Mouse (Mus musculus) hindbrain, postnatal 0 days (tissue): ENCODE data around the gene Rab3ip. TPM values are rescaled to one million over a fixed set of nuclear protein-coding genes. Genes with fewer than 3 reads are reported as not detected.

Source experiments
- ATAC-seq: fragments of 200-750 bp; cut with Nextera tagmentation; 2 replicates; pipeline ENCODE4 v1.8.0; 2017; ENCODE audit warnings: mild to moderate bottlenecking, moderate TSS enrichment, moderate library complexity
- DNase-seq: peaks from one replicate; pipeline ENCODE4 v3.0.0-alpha.2; 2015; ENCODE audit warnings: low spot score
- H3K27ac ChIP-seq: fragments of 300-500 bp; sonication (generic); 2 replicates; pipeline ENCODE4 v1.5.1; 2014; ENCODE audit warnings: mild to moderate bottlenecking
- H3K27me3 ChIP-seq: fragments of 300-500 bp; sonication (generic); 2 replicates; pipeline ENCODE4 v1.6.1; 2014; ENCODE audit warnings: low read length, mixed read lengths; ENCODE audit not compliant: insufficient read depth
- H3K36me3 ChIP-seq: fragments of 300-500 bp; sonication (generic); 2 replicates; pipeline ENCODE4 v1.6.1; 2014; ENCODE audit warnings: low read length, mixed read lengths; ENCODE audit not compliant: insufficient read depth
- H3K4me1 ChIP-seq: fragments of 300-500 bp; sonication (generic); 2 replicates; pipeline ENCODE4 v1.6.1; 2014; ENCODE audit warnings: antibody characterized with exemption, low read length, mixed read lengths; ENCODE audit not compliant: insufficient read depth
- H3K4me2 ChIP-seq: fragments of 300-500 bp; sonication (generic); 2 replicates; pipeline ENCODE4 v1.6.1; 2014; ENCODE audit warnings: low read depth, mild to moderate bottlenecking, low read length, moderate library complexity, mixed read lengths
- H3K4me3 ChIP-seq: fragments of 300-500 bp; sonication (generic); 2 replicates; pipeline ENCODE4 v1.5.1; 2014; ENCODE audit warnings: low read length
- H3K9ac ChIP-seq: fragments of 300-500 bp; sonication (generic); replicated peaks from 2 replicates; pipeline ENCODE4 v1.6.1; 2014; ENCODE audit warnings: mild to moderate bottlenecking, low read length, moderate library complexity, mixed read lengths
- H3K9me3 ChIP-seq: fragments of 300-500 bp; sonication (generic); 2 replicates; pipeline ENCODE4 v1.6.1; 2016; ENCODE audit warnings: low read length, mixed read lengths
- CTCF ChIP-seq: IDR thresholded peaks from 2 replicates; pipeline ENCODE4 v1.5.1; 2016; ENCODE audit warnings: antibody characterized with exemption, control low read depth, low read depth
- WGBS: fragments of 180-500 bp; shearing (Covaris S2); extraction: QIAGEN DNeasy Blood & Tissue Kit; methylation state at CpG from one replicate; pipeline ENCODE4 v1.1.7; 2014; 5-methylcytosine and 5-hydroxymethylcytosine counted together
- polyA plus RNA-seq: library from polyadenylated mRNA; unstranded; fragments of >200 nt; fragmentation: Nextera tagmentation; extraction: Ambion mirVana; gene quantifications from 2 replicates; pipeline ENCODE4 v1.2.1, GENCODE M21; 2015
- total RNA-seq: library from RNA; depleted of rRNA; stranded (reverse); fragments of >200 nt; gene quantifications from 2 replicates; pipeline ENCODE4 v1.2.3, GENCODE M21; 2014

Gene Rab3ip
- total and polyA plus RNA-seq, 2 experiments from 2014 or later, result 38.7 to 134 TPM

DNA sequence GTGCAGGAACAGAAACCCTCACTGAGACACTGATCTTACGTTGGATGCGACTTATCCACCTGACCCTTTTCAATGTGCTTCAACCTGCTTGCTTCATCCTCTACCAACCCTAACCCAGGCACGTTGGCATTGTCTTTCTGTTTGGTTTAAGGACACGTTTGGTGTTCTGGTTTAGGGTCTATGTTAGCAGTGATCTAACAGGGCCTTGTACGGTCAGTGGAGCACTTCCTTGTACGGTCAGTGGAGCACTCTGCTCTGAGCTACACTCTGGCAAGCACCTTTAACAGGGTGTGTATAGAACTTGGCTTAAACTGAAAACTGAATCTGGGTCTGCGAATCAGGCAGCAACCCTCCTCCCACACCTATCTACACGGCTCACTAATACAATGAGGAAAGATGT, 35.3 kb downstream of the Rab3ip start:
- Histone ChIP-seq H3K36me3 (peaks cover 9% of the 10 kb centered on the region; the same call in 1 of the 2 replicates), H3K27ac (no peak overlapping the region), H3K9me3 (no peaks in the 10 kb centered on the region), H3K4me1 (no peaks in the 10 kb centered on the region), H3K4me2 (no peak overlapping the region), H3K9ac (no peak overlapping the region), H3K4me3 (no peak overlapping the region), H3K27me3 (no peaks in the 10 kb centered on the region)
- DNase-seq (no peak), ATAC-seq (no peak)
- 96% methylated on average over 8 of the region's 8 CpGs for WGBS
- TF ChIP-seq CTCF, result no peak

DNA sequence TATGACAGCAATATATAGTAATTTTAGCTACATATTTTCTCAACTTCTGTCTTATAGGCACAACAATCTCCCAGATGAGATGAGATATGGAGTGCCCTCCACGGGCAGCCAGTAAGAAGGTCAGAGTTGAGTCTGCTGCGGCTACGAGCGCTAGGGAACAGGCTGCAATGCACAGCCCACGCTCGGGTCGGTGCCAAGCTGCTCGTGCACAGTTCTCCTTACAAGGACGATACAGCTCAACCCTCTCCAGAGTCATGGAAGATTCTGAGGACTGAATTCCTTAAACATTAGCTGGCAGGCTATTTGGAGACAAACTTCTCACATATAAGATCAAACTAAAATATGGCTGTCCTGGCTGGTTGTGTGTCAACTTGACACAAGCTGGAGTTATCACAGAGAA, 36.0 kb downstream of the Rab3ip start:
- Histone ChIP-seq H3K4me1 (no peaks in the 10 kb centered on the region), H3K27me3 (no peaks in the 10 kb centered on the region), H3K4me3 (no peak overlapping the region), H3K36me3 (peaks cover 16% of the 10 kb centered on the region; the same call in 1 of the 2 replicates), H3K9me3 (no peaks in the 10 kb centered on the region), H3K9ac (no peak overlapping the region), H3K4me2 (no peak overlapping the region), H3K27ac (no peak overlapping the region)
- no peak for DNase-seq
- TF ChIP-seq CTCF, result no peak
- ATAC-seq, result no peak
- 86% methylated on average over 9 of the region's 9 CpGs for WGBS

DNA sequence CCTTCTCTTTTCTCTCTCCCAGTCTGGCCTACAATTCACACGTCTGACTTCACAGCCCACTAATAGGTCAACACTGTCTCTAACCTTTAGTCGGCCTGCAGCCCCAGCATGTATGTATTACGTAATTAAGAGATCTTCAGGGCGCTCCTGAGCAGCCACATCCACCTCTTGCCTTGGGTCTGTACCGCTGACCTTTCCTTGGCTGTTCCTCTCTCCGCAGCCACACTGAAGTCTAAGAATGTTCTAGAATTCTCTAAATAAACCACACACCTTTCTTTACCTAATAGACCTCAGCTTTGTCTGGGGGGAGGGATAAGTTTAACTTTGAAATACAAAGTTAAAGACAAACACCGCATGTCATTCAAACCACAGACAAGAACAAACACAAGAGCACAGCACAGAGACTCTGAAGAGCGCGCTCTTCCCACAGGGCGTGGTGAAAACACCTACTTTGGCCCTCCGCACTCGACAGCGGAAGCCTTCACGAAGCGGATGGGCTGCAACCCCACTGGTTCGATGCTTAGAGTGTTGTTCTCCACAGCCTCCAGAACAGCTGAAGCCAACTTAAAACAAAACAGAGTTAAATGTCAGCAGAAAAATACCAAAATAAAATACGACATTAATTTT, 36.8 kb downstream of the Rab3ip start:
- no peak for TF ChIP-seq CTCF
- Histone ChIP-seq H3K36me3 (peaks cover 16% of the 10 kb centered on the region; the same call in 1 of the 2 replicates), H3K27ac (no peak overlapping the region), H3K9ac (no peak overlapping the region), H3K4me3 (no peak overlapping the region), H3K27me3 (no peaks in the 10 kb centered on the region), H3K4me1 (no peaks in the 10 kb centered on the region), H3K4me2 (no peak overlapping the region), H3K9me3 (no peaks in the 10 kb centered on the region)
- DNase-seq (no peak), ATAC-seq (no peak)
- whole genome bisulfite sequencing, result 94% methylated on average over 17 of the region's 17 CpGs

DNA sequence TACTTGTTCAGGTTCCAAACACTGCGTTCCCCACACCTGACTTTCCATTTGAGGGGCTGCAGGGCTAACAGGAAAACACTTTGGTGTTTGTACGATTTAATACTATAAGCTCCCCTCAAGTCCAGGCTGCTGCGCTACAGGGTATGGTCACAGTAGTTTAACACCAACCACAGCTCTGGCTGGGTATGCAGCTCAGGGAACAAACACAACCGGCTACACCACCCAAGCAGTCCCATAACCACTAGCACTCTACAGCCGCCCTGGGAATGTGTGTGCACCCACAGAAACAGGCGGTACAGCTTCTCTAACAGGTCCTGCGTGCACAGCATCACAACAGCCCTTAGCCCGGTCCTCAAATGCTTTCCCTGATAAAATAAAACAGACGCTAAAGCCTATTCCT, 37.7 kb downstream of the Rab3ip start:
- Histone ChIP-seq H3K27me3 (no peaks in the 10 kb centered on the region), H3K36me3 (peaks cover 20% of the 10 kb centered on the region), H3K4me1 (no peaks in the 10 kb centered on the region), H3K9me3 (no peaks in the 10 kb centered on the region), H3K4me2 (no peak overlapping the region), H3K4me3 (no peak overlapping the region), H3K9ac (no peak overlapping the region), H3K27ac (no peak overlapping the region)
- no peak for TF ChIP-seq CTCF
- WGBS, result 95% methylated on average over 9 of the region's 9 CpGs
- DNase-seq (no peak), ATAC-seq (no peak)

DNA sequence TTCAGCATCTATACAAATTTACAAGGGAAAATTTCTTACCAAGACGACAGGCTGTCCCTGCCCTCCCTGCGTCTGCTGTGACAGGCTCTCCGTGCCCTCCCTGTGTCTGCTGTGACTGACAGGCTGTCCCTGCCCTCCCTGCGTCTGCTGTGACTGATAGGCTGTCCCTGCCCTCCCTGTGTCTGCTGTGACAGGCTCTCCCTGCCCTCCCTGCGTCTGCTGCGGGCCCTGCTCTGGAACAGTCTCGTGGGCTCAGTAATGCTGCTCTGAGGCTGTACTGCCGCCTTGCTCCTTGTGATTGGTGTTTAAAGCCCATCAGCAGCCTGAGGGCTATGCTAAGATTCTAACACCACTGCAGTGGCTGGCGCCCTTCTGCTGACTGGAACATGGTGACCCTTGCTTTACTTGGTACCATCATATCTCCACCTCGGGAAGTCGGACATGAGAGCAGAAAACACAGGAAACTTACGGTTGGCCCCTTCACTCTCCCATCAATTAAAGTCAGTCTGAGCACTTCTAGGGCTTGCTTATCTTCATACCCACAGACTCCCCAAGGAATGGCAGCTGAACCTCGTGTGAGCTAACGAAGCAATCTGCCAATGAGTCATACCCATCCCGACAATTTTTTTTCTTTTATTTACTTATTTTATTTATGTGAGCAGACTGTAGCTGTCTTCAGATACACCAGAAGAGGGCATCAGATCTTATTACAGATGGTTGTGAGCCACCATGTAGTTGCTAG, 41.5 kb downstream of the Rab3ip start:
- H3K9me3 ChIP-seq, result no peaks in the 10 kb centered on the region
- 75% methylated on average over 15 of the region's 15 CpGs for WGBS
- no peak for TF ChIP-seq CTCF
- DNase-seq (no peak), ATAC-seq (no peak)
- H3K27ac ChIP-seq, result no peak overlapping the region
- H3K4me1 ChIP-seq, result no peaks in the 10 kb centered on the region
- peaks cover 32% of the 10 kb centered on the region for H3K36me3 ChIP-seq
- no peak overlapping the region for H3K9ac ChIP-seq
- H3K4me2 ChIP-seq, result no peak overlapping the region
- H3K4me3 ChIP-seq, result no peak overlapping the region
- H3K27me3 ChIP-seq, result no peaks in the 10 kb centered on the region

DNA sequence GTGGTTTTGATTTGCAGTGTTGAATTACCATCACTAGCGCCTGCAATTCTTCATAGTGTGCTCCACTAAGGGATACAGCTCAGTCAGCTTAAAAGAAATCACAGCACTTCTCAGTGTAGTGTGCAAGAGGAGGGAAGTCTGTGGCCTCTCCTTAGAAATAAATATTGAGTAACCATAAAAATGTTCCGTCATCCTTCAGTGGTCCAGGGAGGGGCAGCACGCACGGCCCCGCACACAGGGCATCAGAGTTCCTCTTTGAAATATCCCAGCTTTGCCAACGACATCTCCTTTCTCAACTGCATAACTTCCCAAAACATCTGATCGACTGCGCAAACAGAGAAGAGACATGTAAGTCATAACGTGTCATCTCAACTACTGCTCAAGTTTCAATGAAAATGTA, 43.8 kb downstream of the Rab3ip start:
- no peak for TF ChIP-seq CTCF
- Histone ChIP-seq H3K27ac (no peak overlapping the region), H3K4me2 (no peak overlapping the region), H3K4me3 (no peak overlapping the region), H3K4me1 (no peaks in the 10 kb centered on the region), H3K27me3 (no peaks in the 10 kb centered on the region), H3K9ac (no peak overlapping the region), H3K9me3 (no peaks in the 10 kb centered on the region), H3K36me3 (peaks cover 29% of the 10 kb centered on the region)
- 98% methylated on average over 9 of the region's 9 CpGs for WGBS
- no peak for ATAC-seq
- no peak for DNase-seq

DNA sequence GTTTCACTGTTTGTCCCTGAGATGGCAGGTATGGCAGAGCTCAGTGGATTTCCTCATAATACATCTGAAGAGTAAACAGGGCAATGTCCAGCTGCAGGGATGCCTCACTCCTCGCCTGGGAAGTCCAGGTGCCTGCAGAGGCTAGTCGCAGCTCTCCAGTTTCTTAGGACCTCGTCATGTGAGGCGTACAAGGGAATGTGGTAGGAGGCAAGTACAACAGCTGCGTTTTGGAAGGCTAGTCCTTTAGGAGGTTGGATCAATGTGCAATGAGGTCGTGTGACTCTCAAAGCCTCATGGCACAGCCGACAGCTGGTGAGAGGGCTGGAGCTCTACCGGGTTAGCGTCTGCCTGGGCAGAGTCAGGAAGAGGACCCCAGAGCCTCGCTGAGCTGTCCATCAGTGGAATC, 46.1 kb downstream of the Rab3ip start:
- no peaks in the 10 kb centered on the region for H3K27me3 ChIP-seq
- no peaks in the 10 kb centered on the region for H3K4me1 ChIP-seq
- H3K9me3 ChIP-seq, result no peaks in the 10 kb centered on the region
- no peak overlapping the region for H3K4me2 ChIP-seq
- no peak overlapping the region for H3K27ac ChIP-seq
- no peak overlapping the region for H3K9ac ChIP-seq
- WGBS, result 85% methylated on average over 10 of the region's 10 CpGs
- H3K36me3 ChIP-seq, result peaks cover 20% of the 10 kb centered on the region
- DNase-seq (no peak), ATAC-seq (no peak)
- no peak for TF ChIP-seq CTCF
- no peak overlapping the region for H3K4me3 ChIP-seq
